Mouse (Mus musculus) midbrain, embryonic 13.5 days (tissue): Measurements from ENCODE around the gene Ankrd55. TPM values are rescaled to one million over a fixed set of nuclear protein-coding genes. Genes with fewer than 3 reads are reported as not detected.

Source experiments
- ATAC-seq: fragments of 200-750 bp; cut with Nextera tagmentation; 2 replicates; pipeline ENCODE4 v1.8.0; 2017; ENCODE audit warnings: mild to moderate bottlenecking, moderate TSS enrichment, moderate library complexity
- H3K27ac ChIP-seq: fragments of 300-500 bp; sonication (generic); 2 replicates; pipeline ENCODE4 v1.5.1; 2015; ENCODE audit warnings: inconsistent platforms, mild to moderate bottlenecking, moderate library complexity
- H3K27me3 ChIP-seq: fragments of 300-500 bp; sonication (generic); 2 replicates; pipeline ENCODE4 v1.6.1; 2015; ENCODE audit warnings: mild to moderate bottlenecking, inconsistent platforms
- H3K36me3 ChIP-seq: fragments of 300-500 bp; sonication (generic); 2 replicates; pipeline ENCODE4 v1.6.1; 2015; ENCODE audit warnings: mild to moderate bottlenecking, inconsistent platforms
- H3K4me1 ChIP-seq: fragments of 300-500 bp; sonication (generic); replicated peaks from 2 replicates; pipeline ENCODE4 v1.6.1; 2015; ENCODE audit warnings: inconsistent platforms
- H3K4me2 ChIP-seq: fragments of 300-500 bp; sonication (generic); replicated peaks from 2 replicates; pipeline ENCODE4 v1.6.1; 2015; ENCODE audit warnings: moderate library complexity, mild to moderate bottlenecking, inconsistent platforms
- H3K4me3 ChIP-seq: fragments of 300-500 bp; sonication (generic); replicated peaks from 2 replicates; pipeline ENCODE4 v1.5.1; 2015; ENCODE audit warnings: mild to moderate bottlenecking, inconsistent platforms
- H3K9ac ChIP-seq: fragments of 300-500 bp; sonication (generic); replicated peaks from 2 replicates; pipeline ENCODE4 v1.6.1; 2015; ENCODE audit warnings: mild to moderate bottlenecking, inconsistent platforms
- H3K9me3 ChIP-seq: fragments of 300-500 bp; sonication (generic); 2 replicates; pipeline ENCODE4 v1.6.1; 2016; ENCODE audit warnings: mild to moderate bottlenecking, inconsistent platforms
- WGBS: fragments of 180-500 bp; shearing (Covaris S2); methylation state at CpG from one replicate; pipeline ENCODE4 v1.1.7; 2015; 5-methylcytosine and 5-hydroxymethylcytosine counted together
- polyA plus RNA-seq: library from polyadenylated mRNA; unstranded; fragments of >200 nt; fragmentation: Nextera tagmentation; extraction: Ambion mirVana; gene quantifications from 2 replicates; pipeline ENCODE4 v1.2.1, GENCODE M21; 2015

Ankrd55 gene
- polyA plus RNA-seq, 1 experiment from 2014 or later = 3.9 TPM

- H3K4me2 ChIP-seq = no peak overlapping the region
- H3K36me3 ChIP-seq = no peaks in the 10 kb centered on the region
- no peak for ATAC-seq
- H3K4me3 ChIP-seq = no peak overlapping the region
- H3K9ac ChIP-seq = no peak overlapping the region
- H3K27me3 ChIP-seq = no peaks in the 10 kb centered on the region
- H3K4me1 ChIP-seq = 0 out of 2 replicates have a peak, but pooled peaks cover 3% of the 10 kb centered on the region
- WGBS = 68% methylated on average over 7 of the region's 7 CpGs
- H3K9me3 ChIP-seq = no peaks in the 10 kb centered on the region
- H3K27ac ChIP-seq = no peak overlapping the region
Measured at GRCm38 (mm10) chr13:112346659-112347142, 58.5 kb downstream of the Ankrd55 start.

- peaks cover 2% of the 10 kb centered on the region for H3K4me1 ChIP-seq
- WGBS = 86% methylated on average over 1 of the region's 1 CpGs
- no peak overlapping the region for H3K4me3 ChIP-seq
- H3K4me2 ChIP-seq = no peak overlapping the region
- no peaks in the 10 kb centered on the region for H3K27me3 ChIP-seq
- ATAC-seq = no peak
- H3K27ac ChIP-seq = no peak overlapping the region
- no peaks in the 10 kb centered on the region for H3K36me3 ChIP-seq
- H3K9ac ChIP-seq = no peak overlapping the region
- H3K9me3 ChIP-seq = no peaks in the 10 kb centered on the region
Measured at GRCm38 (mm10) chr13:112348250-112348649, 60.0 kb downstream of the Ankrd55 start.

GRCm38 (mm10) chr13:112348896-112349484, 60.7 kb downstream of the Ankrd55 start:
- Histone ChIP-seq H3K4me1 (peaks cover 9% of the 10 kb centered on the region), H3K4me3 (no peak overlapping the region), H3K27me3 (no peaks in the 10 kb centered on the region), H3K4me2 (no peak overlapping the region), H3K9me3 (no peaks in the 10 kb centered on the region), H3K9ac (no peak overlapping the region), H3K36me3 (no peaks in the 10 kb centered on the region), H3K27ac (no peak overlapping the region)
- 93% methylated on average over 14 of the region's 14 CpGs for WGBS
- no peak for ATAC-seq

- Histone ChIP-seq H3K4me3 (no peak overlapping the region), H3K4me1 (peaks cover 12% of the 10 kb centered on the region), H3K36me3 (no peaks in the 10 kb centered on the region), H3K9ac (no peak overlapping the region), H3K27me3 (no peaks in the 10 kb centered on the region), H3K4me2 (no peak overlapping the region), H3K9me3 (no peaks in the 10 kb centered on the region), H3K27ac (no peak overlapping the region)
- no peak for ATAC-seq
- WGBS = 94% methylated on average over 7 of the region's 7 CpGs
Measured at GRCm38 (mm10) chr13:112349500-112349899, 61.2 kb downstream of the Ankrd55 start.

GRCm38 (mm10) chr13:112351943-112352342, 63.7 kb downstream of the Ankrd55 start:
- 80% methylated on average over 8 of the region's 8 CpGs for WGBS
- Histone ChIP-seq H3K36me3 (no peaks in the 10 kb centered on the region), H3K27me3 (no peaks in the 10 kb centered on the region), H3K9ac (no peak overlapping the region), H3K4me3 (no peak overlapping the region), H3K9me3 (no peaks in the 10 kb centered on the region), H3K4me1 (peaks cover 12% of the 10 kb centered on the region), H3K4me2 (no peak overlapping the region), H3K27ac (no peak overlapping the region)
- ATAC-seq = no peak

GRCm38 (mm10) chr13:112354109-112354867, 66.0 kb downstream of the Ankrd55 start:
- Histone ChIP-seq H3K9ac (no peak overlapping the region), H3K36me3 (no peaks in the 10 kb centered on the region), H3K4me3 (no peak overlapping the region), H3K9me3 (no peaks in the 10 kb centered on the region), H3K4me2 (no peak overlapping the region), H3K27me3 (no peaks in the 10 kb centered on the region), H3K27ac (no peak overlapping the region), H3K4me1 (peaks cover 12% of the 10 kb centered on the region)
- 0 out of 2 replicates have a peak, but pooled peaks have one; percentile 52 for ATAC-seq
- WGBS = 26% methylated on average over 6 of the region's 6 CpGs

- H3K9ac ChIP-seq = no peak overlapping the region
- H3K4me1 ChIP-seq = peaks cover 12% of the 10 kb centered on the region
- no peaks in the 10 kb centered on the region for H3K9me3 ChIP-seq
- no peak for ATAC-seq
- no peaks in the 10 kb centered on the region for H3K36me3 ChIP-seq
- no peaks in the 10 kb centered on the region for H3K27me3 ChIP-seq
- H3K4me3 ChIP-seq = no peak overlapping the region
- H3K4me2 ChIP-seq = no peak overlapping the region
- 80% methylated on average over 10 of the region's 10 CpGs for WGBS
- H3K27ac ChIP-seq = no peak overlapping the region
Measured at GRCm38 (mm10) chr13:112354958-112355357, 66.7 kb downstream of the Ankrd55 start.

- no peak overlapping the region for H3K9ac ChIP-seq
- no peak overlapping the region for H3K27ac ChIP-seq
- no peaks in the 10 kb centered on the region for H3K27me3 ChIP-seq
- ATAC-seq = no peak
- H3K4me2 ChIP-seq = no peak overlapping the region
- no peak overlapping the region for H3K4me3 ChIP-seq
- no peaks in the 10 kb centered on the region for H3K9me3 ChIP-seq
- WGBS = 87% methylated on average over 20 of the region's 20 CpGs
- no peaks in the 10 kb centered on the region for H3K36me3 ChIP-seq
- peaks cover 12% of the 10 kb centered on the region for H3K4me1 ChIP-seq
Measured at GRCm38 (mm10) chr13:112355794-112356486, 67.7 kb downstream of the Ankrd55 start.

- Histone ChIP-seq H3K4me1 (0 out of 2 replicates have a peak, but pooled peaks cover 3% of the 10 kb centered on the region), H3K4me3 (no peak overlapping the region), H3K27me3 (no peaks in the 10 kb centered on the region), H3K36me3 (no peaks in the 10 kb centered on the region), H3K9ac (no peak overlapping the region), H3K9me3 (no peaks in the 10 kb centered on the region), H3K27ac (no peak overlapping the region), H3K4me2 (no peak overlapping the region)
- no peak for ATAC-seq
- 96% methylated on average over 4 of the region's 4 CpGs for WGBS
Measured at GRCm38 (mm10) chr13:112361575-112361974, 73.3 kb downstream of the Ankrd55 start.

- no peak for ATAC-seq
- Histone ChIP-seq H3K4me1 (0 out of 2 replicates have a peak, but pooled peaks cover 3% of the 10 kb centered on the region), H3K9ac (no peak overlapping the region), H3K27me3 (no peaks in the 10 kb centered on the region), H3K4me2 (no peak overlapping the region), H3K9me3 (no peaks in the 10 kb centered on the region), H3K4me3 (no peak overlapping the region), H3K36me3 (no peaks in the 10 kb centered on the region), H3K27ac (no peak overlapping the region)
- 90% methylated on average over 10 of the region's 10 CpGs for WGBS
Measured at GRCm38 (mm10) chr13:112363218-112363617, 75.0 kb downstream of the Ankrd55 start.

- no peak overlapping the region for H3K4me3 ChIP-seq
- no peaks in the 10 kb centered on the region for H3K27me3 ChIP-seq
- no peak for ATAC-seq
- H3K36me3 ChIP-seq = no peaks in the 10 kb centered on the region
- no peaks in the 10 kb centered on the region for H3K9me3 ChIP-seq
- no peak overlapping the region for H3K27ac ChIP-seq
- H3K9ac ChIP-seq = no peak overlapping the region
- WGBS = 96% methylated on average over 3 of the region's 3 CpGs
- H3K4me2 ChIP-seq = no peak overlapping the region
- H3K4me1 ChIP-seq = 0 out of 2 replicates have a peak, but pooled peaks cover 3% of the 10 kb centered on the region
Measured at GRCm38 (mm10) chr13:112363746-112364145, 75.5 kb downstream of the Ankrd55 start.

GRCm38 (mm10) chr13:112364698-112365097, 76.4 kb downstream of the Ankrd55 start:
- Histone ChIP-seq H3K4me2 (no peak overlapping the region), H3K4me3 (no peak overlapping the region)
- WGBS = 66% methylated on average over 5 of the region's 5 CpGs

More at GRCm38 (mm10) chr13:112364698-112365097, 76.4 kb downstream of the Ankrd55 start:
- Histone ChIP-seq H3K36me3 (no peaks in the 10 kb centered on the region), H3K27ac (no peak overlapping the region), H3K9me3 (no peaks in the 10 kb centered on the region), H3K4me1 (0 out of 2 replicates have a peak, but pooled peaks cover 3% of the 10 kb centered on the region), H3K9ac (no peak overlapping the region), H3K27me3 (no peaks in the 10 kb centered on the region)
- ATAC-seq = peak; percentile 50; the same call in 1 of the 2 replicates
